ENCODE assay signal across 8 mouse cellular contexts in the genomic region with DNA sequence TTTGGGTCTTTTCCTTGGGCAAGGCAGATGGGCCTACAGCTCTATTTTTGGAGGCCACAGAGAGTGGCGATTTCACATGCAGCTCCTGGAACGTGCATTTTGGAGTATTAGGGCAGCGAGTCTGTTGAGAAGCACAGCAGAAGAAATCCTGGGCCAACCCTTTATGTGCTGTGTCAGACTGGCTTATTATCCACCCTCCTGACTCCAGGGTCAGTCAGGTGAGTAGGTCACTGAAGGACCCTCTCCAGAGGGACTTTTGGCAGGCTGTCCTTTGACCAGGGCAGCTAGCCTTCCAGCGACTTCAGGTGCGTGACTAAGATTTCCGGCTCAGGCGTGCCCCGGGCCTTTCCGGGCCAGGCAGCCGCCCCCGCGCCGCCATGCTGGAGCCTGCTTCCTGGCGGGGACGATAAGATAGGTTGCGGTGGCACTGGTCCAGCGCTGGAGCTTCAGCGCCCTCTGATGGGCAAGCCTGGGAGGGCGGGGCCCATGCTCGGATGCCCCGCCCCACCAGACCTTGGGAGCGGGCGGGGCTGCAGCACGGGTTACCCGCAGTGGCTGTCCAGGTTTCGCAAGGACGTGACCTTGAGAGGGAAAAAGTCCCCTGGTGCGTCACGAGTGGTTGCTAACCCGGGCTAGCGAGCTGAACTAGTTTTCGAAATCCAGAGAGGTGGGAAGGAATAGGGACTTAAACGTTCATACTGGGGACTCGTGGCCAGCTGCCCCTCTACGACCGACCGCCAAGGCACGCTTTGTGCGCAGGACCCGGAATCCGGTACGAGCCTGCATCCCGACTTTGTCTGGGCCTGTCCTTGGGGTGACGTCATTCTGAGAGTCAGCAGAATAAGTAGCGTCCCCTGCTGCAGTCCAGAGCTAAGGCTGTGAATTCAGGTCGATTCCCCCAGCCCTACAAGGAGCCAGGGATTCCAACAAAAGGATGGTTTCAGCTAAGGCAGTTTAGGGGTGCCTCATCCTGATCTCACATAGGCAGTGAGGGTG. TPM values are rescaled to one million over a fixed set of nuclear protein-coding genes. Genes with fewer than 3 reads are reported as not detected.
DNase-seq lines count a peak whose midpoint lies in the region; ATAC-seq lines count a peak whose summit lies in the region.

No protein-coding gene starts in this region.

- no peaks in the 10 kb centered on the region for H3K9me3 ChIP-seq in embryonic facial prominence, embryonic 14.5 days (ENCODE audit: control insufficient read depth, low read length)
- H3K9me3 ChIP-seq in limb, embryonic 13.5 days, result no peaks in the 10 kb centered on the region
- no peaks in the 10 kb centered on the region for H3K9me3 ChIP-seq in midbrain, embryonic 15.5 days

- H3K4me1 ChIP-seq in embryonic facial prominence, embryonic 14.5 days (ENCODE audit: control insufficient read depth, insufficient read depth, low read length), result no peaks in the 10 kb centered on the region
- no peaks in the 10 kb centered on the region for H3K4me1 ChIP-seq in limb, embryonic 13.5 days
- 0 out of 2 replicates have a peak, but pooled peaks cover 4% of the 10 kb centered on the region for H3K4me1 ChIP-seq in midbrain, embryonic 15.5 days

- H3K4me2 ChIP-seq in embryonic facial prominence, embryonic 14.5 days (ENCODE audit: low read depth, low read length), result peak overlapping the region; percentile 59
- peak overlapping the region; percentile 59 for H3K4me2 ChIP-seq in limb, embryonic 13.5 days (replicated peaks)
- H3K4me2 ChIP-seq in midbrain, embryonic 15.5 days, result peak overlapping the region; percentile 57

- peak; percentile 85 for DNase-seq in 3T3-L1 (ENCODE audit: low read depth, low spot score)
- peak; percentile 68 to 75 for DNase-seq in adrenal gland, postnatal 4 days (ENCODE audit: low spot score in 2 of 2)
- peak; percentile 88 for DNase-seq in embryonic facial prominence, embryonic 14.5 days (ENCODE audit: low spot score)
- DNase-seq in heart, adult 9 months (ENCODE audit: low spot score in 2 of 2), result peak; percentile 89 to 92
- DNase-seq in kidney, adult 9 months, result peak; percentile 93
- peak; percentile 82 to 89 for DNase-seq in spleen, adult 18-20 months

- peaks cover 7% of the 10 kb centered on the region; the same call in 1 of the 2 replicates for H3K27me3 ChIP-seq in embryonic facial prominence, embryonic 14.5 days (replicated peaks; ENCODE audit: control insufficient read depth, insufficient read depth, low read length)
- H3K27me3 ChIP-seq in limb, embryonic 13.5 days, result peaks cover 22% of the 10 kb centered on the region
- H3K27me3 ChIP-seq in midbrain, embryonic 15.5 days (replicated peaks), result no peaks in the 10 kb centered on the region

- WGBS in embryonic facial prominence, embryonic 14.5 days, result 14% methylated on average over 36 of the region's 46 CpGs
- 16% methylated on average over 46 of the region's 46 CpGs for WGBS in limb, embryonic 13.5 days
- 24% methylated on average over 46 of the region's 46 CpGs for WGBS in midbrain, embryonic 15.5 days

- no peaks in the 10 kb centered on the region for H3K36me3 ChIP-seq in embryonic facial prominence, embryonic 14.5 days (ENCODE audit: control insufficient read depth, insufficient read depth, low read length)
- no peaks in the 10 kb centered on the region for H3K36me3 ChIP-seq in limb, embryonic 13.5 days
- H3K36me3 ChIP-seq in midbrain, embryonic 15.5 days (replicated peaks), result no peaks in the 10 kb centered on the region

- ATAC-seq in embryonic facial prominence, embryonic 14.5 days (ENCODE audit: low read depth), result peak; percentile 95
- peak; percentile 93 for ATAC-seq in limb, embryonic 13.5 days (ENCODE audit: low FRiP score, low read depth)
- peak; percentile 97 for ATAC-seq in midbrain, embryonic 15.5 days (replicated peaks)

- H3K4me3 ChIP-seq in embryonic facial prominence, embryonic 14.5 days (ENCODE audit: low read depth, low read length), result peak overlapping the region; percentile 41
- peak overlapping the region; percentile 43 for H3K4me3 ChIP-seq in limb, embryonic 13.5 days
- H3K4me3 ChIP-seq in midbrain, embryonic 15.5 days, result peak overlapping the region; percentile 42

- peak overlapping the region; percentile 77 for H3K27ac ChIP-seq in embryonic facial prominence, embryonic 14.5 days (replicated peaks; ENCODE audit: low read depth, low read length)
- peak overlapping the region; percentile 33; the same call in 1 of the 2 replicates for H3K27ac ChIP-seq in limb, embryonic 13.5 days
- H3K27ac ChIP-seq in midbrain, embryonic 15.5 days, result peak overlapping the region; percentile 85

- H3K9ac ChIP-seq in embryonic facial prominence, embryonic 14.5 days (ENCODE audit: low read depth, low read length), result peak overlapping the region; percentile 62
- H3K9ac ChIP-seq in limb, embryonic 13.5 days, result peak overlapping the region; percentile 57
- peak overlapping the region; percentile 40 for H3K9ac ChIP-seq in midbrain, embryonic 15.5 days

RNA-seq across cellular contexts. Expression of a gene that starts 4.3 kb away (rescaled TPM):
- total RNA-seq in adrenal gland, postnatal 4 days (2021), result under 1 TPM; 0.22 to 0.25 TPM
- polyA plus RNA-seq in embryonic facial prominence, embryonic 14.5 days (2014; fragmentation: Nextera tagmentation; extraction: Ambion mirVana), result 0.03 and 0.04 TPM in 2 replicates
- 0.06 and 0.10 TPM in 2 replicates for polyA plus RNA-seq in limb, embryonic 13.5 days (2015; fragmentation: Nextera tagmentation; extraction: Ambion mirVana)
- polyA plus RNA-seq in midbrain, embryonic 15.5 days (2015; fragmentation: Nextera tagmentation; extraction: Ambion mirVana), result 0.18 and 0.26 TPM in 2 replicates

Comparison
In these comparisons a context has a peak if more than half of its experiments do, and no peak if none do; other contexts are left out.
1. Peak in every context shown above with its lines: DNase-seq, ATAC-seq, H3K4me3 ChIP-seq and H3K27ac ChIP-seq.
2. H3K27ac ChIP-seq: peak in every context shown above with its lines; median percentile 85 in midbrain, embryonic 15.5 days; 77 in embryonic facial prominence, embryonic 14.5 days; 33 in limb, embryonic 13.5 days.